Mouse (Mus musculus) spleen, postnatal 10 days (tissue): ENCODE measurements around the gene Camk2g.

Experiments used
- DNase-seq, 2 experiments: peaks; one replicate each; pipeline ENCODE4 v3.0.0; 2021 to 2022; ENCODE audit warnings: low spot score in 2 of 2

Camk2g gene

DNA sequence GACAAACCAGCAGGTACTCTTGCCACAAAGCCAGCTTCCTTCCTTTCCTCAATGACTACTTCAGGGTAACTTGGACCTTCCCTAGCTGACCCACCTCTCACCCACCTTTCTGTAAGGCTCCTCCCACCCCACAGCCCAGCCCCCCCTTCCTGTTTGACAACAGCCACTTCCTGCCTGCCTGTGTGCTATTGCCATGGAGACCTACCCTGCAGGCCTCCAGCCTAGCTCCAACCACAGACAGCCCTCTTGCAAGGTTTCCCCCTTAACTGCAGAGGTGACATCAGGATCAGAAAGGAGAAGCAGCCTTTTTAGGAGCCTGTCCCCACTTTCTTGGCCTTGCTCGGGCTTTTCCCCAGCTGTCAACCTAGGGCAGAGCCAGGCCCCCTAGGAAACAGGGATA lies 8.7 kb downstream of the Camk2g start:
- peak in 1 of 2 experiments; percentile 56 for DNase-seq

GRCm38 (mm10) chr14:20784708-20785107 lies 9.2 kb downstream of the Camk2g start:
- no peak for DNase-seq

- no peak for DNase-seq
Measured at GRCm38 (mm10) chr14:20783526-20783925, 10.4 kb downstream of the Camk2g start.

- DNase-seq = no peak
Measured at GRCm38 (mm10) chr14:20782860-20783259, 11.0 kb downstream of the Camk2g start.

GRCm38 (mm10) chr14:20780217-20780616 lies 13.7 kb downstream of the Camk2g start:
- DNase-seq = no peak

GRCm38 (mm10) chr14:20778496-20778895 lies 15.4 kb downstream of the Camk2g start:
- no peak for DNase-seq

DNA sequence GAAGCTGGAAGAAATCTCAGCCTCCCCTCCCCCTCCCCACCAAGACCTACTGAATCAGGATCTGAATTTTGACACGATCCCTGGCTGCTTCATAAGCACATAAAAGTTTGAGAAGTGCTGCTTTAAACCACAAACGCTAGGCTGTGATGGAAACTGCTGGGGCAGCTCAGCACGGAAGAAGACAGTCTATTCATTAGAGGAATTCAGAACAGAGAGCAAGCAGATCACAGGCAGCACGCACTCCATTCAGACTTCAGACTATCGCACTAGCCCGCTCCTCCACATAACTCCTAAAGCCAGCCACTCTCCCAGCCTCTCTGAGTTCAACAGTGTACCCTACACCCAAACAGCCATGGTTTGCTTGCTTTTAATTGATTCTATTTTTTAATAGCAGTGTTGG lies 18.2 kb downstream of the Camk2g start:
- DNase-seq = no peak

DNA sequence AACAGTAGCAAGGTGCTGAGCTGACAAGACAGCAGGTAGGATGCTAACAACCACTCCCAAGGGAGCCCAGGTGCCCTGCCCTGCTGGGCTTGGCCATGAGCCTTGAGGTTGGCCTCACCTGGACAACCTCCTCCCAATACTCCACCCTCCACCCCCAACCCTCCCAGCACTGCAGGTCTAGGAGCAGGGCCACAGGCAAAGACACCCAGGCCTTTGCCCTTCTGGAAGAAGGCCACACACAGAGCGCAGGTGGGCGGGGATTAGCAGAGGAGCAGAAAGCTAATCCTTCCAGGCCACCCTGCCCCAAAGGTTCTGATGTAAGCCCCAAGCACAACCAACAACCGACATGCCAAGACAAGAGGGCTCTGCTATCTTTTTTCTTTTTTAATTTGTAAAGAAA lies 20.5 kb downstream of the Camk2g start:
- no peak for DNase-seq

- DNase-seq = no peak
Measured at GRCm38 (mm10) chr14:20772808-20773207, 21.1 kb downstream of the Camk2g start.

DNA sequence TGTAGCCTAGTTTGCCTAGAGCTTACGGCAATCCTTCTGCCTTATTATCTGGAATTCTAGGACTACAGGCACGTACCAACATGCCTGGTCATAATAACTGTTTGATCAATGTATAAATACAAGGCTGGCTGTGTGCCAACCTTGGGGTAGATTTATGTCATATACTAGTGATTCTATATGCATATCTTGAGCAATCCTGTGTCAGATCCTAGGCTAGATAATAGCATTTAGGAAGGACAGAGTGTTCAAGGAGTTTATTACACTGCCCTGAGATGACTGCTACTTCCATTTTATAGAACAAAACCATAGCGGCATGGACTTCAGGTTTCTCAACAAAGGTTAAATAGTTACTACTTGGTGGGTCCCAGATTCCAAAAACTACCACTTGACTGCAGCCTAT lies 21.9 kb downstream of the Camk2g start:
- no peak for DNase-seq

GRCm38 (mm10) chr14:20768581-20768980 lies 25.3 kb downstream of the Camk2g start:
- no peak for DNase-seq

DNA sequence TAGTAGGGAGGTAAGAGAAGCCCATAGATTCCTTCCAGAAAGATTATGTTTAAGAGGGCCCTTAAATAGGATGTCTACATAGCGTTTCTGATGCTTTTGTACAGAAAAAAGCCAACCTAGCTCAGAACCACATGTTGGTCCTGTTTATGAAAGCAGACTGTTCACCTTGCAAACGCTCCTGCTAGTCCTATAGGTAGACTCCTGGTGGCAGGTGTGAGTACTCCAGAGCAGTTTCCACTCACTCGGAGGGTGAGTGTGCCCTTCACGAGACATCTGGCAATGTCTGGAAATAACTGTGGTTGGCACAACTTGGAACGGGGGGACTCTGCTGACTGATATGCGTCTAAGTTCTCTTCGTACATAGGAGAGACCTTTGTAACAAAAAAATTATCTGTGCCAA lies 26.0 kb downstream of the Camk2g start:
- DNase-seq = no peak

GRCm38 (mm10) chr14:20765642-20766258 lies 28.1 kb downstream of the Camk2g start:
- peak; percentile 78 to 91 for DNase-seq

- DNase-seq = no peak
Measured at GRCm38 (mm10) chr14:20764942-20765341, 28.9 kb downstream of the Camk2g start.

DNA sequence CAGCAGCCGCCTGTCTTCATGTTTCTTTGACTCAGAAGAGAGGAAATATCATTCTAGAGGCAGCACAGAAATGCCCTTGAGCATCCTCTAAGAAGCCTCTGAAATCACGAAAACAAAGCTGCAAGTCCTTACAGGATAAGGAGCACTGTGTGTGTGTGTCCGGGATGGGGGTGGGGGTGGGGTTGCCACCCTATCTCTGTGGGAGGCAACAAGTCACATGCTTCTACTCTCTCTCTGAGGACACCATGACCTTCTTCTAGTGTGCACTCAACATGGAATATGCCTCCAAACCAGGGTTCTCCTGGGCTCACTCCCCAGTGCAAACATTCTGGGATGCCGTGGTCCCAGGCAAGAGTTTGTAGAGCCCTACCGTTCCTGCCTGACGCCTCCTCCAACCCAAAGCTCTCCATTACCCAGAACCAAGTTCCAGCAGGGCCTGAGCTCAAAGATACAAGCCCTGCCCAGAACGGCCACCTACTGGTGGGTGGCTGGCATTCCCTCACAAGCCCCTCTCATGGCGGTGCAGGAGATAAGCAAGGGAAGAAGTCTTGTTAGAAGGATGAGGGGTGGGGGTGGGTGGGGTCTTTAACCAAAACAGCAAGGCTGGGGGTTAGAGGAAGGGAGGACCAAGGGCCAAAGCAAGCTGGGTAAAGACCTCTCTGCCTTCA lies 35.0 kb downstream of the Camk2g start:
- DNase-seq = no peak

DNA sequence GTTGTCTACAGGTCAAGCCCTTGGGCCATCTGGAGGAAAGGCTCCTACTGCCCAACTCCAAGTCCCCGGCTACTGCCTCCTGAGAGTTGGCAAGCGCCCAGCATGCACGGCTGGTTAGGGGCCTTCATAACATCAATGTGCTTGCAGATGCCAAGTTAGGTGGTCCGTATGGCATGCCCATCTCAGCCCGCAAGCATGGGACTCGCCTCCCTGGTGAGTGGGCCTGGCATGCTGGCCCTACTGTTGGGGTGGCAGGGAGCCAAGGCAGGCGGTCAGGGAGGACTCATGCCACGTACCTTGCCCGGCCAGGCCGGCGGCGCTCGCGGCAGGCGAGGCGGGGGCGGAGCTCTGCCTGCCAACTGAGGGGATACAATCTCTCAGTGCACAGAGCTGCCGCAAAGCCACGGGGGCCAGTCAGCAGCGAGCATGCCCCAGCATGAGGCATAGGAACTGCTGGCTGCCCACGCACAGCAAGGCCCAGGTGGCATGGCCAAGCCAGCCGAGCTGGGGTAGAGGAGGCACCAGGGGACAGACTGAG lies 36.4 kb downstream of the Camk2g start:
- DNase-seq = no peak

DNA sequence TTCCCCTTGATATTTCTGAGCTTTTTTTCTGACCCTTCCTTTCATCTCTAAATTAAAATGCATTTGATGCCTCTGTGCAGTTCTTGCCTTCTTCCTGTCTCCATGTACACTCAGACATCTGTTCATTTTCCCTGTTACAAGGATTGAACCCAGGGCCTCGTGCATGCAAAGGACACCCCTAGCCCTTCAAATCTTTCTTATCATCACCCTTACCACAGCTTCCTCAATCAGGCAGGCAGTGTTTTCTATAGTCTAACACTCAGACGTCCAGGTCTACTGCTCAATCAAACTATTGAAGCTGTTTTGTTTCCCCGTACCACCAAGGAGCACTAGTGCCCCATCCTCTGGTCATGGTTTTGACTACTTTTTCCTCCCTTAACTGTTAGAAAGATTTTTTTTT lies 40.1 kb downstream of the Camk2g start:
- no peak for DNase-seq

- no peak for DNase-seq
Measured at GRCm38 (mm10) chr14:20750503-20750902, 43.4 kb downstream of the Camk2g start.

- no peak for DNase-seq
Measured at GRCm38 (mm10) chr14:20749494-20750051, 44.3 kb downstream of the Camk2g start.

GRCm38 (mm10) chr14:20748388-20748787 lies 45.5 kb downstream of the Camk2g start:
- DNase-seq = no peak

- no peak for DNase-seq
Measured at GRCm38 (mm10) chr14:20746935-20747334, 47.0 kb downstream of the Camk2g start.

DNA sequence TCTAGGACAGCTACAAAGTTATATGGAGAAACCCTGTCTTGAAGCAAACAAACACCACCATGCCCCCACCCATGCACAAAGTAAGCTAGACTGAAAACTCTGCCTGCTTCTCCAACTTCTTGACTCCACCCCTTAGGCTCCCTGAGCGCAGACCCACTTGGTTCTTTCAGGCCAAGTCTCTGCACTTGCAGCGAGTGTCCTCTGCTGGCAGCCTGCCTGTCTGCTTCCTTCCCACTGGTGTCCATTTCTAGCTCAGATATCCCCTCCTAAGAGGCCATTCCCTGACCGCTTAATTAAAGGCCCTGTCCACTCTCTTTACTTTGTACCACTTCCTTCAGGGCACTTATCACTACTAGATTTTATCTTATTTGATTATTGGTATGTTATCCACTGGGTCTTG lies 50.3 kb downstream of the Camk2g start:
- DNase-seq = no peak

- DNase-seq = no peak
Measured at GRCm38 (mm10) chr14:20741301-20741700, 52.6 kb downstream of the Camk2g start.
